Mouse (Mus musculus): ENCODE measurements around the gene Khdc1a. TPM values are rescaled to one million over a fixed set of nuclear protein-coding genes. Genes with fewer than 3 reads are reported as not detected.
"Not testable (repeated sequence)": the region's sequence is repeated elsewhere in the genome, so short reads cannot be mapped to it uniquely, and the experiment has no call there.

Gene Khdc1a
- polyA plus RNA-seq (2016; fragmentation: Nextera tagmentation; extraction: Ambion mirVana) = not detected in 2 replicates

DNA sequence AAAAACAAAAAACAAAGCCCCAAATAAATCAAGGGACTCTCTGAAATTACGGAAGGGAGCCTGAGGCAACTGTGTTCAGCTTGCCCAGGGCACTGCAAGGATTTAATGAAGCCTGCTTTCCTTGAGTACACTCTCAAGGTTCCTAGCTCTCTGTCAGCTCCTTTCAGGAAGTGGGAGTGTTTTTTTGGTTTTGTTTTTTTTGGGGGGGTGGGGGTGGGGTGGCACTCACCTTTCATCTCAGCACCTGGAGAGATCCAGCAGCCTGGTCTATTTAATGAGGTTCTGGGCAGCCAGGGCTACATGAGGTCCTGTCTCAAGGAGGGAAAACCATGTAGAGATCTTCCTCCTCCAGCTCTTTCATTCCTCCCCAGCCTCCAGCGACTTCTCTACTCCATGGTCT lies at the start of gene Khdc1a:
Gene Khdc1a (plus strand): TSS at position 301 of the 400 bp plus-strand sequence.
- no peak within 1 kb of the TSS for H3K4me2 ChIP-seq (replicated peaks)
- no peak for ATAC-seq (ENCODE audit: low FRiP score, low read depth)
- no peaks in the 10 kb centered on the region for H3K36me3 ChIP-seq
- no peak within 1 kb of the TSS for H3K27ac ChIP-seq
- H3K9me3 ChIP-seq = no peaks in the 10 kb centered on the region
- no peak within 1 kb of the TSS for H3K4me3 ChIP-seq
- H3K9ac ChIP-seq = no peak within 1 kb of the TSS
- WGBS = 81% methylated on average over 2 of the region's 2 CpGs
- no peaks in the 10 kb centered on the region for H3K4me1 ChIP-seq
- H3K27me3 ChIP-seq (replicated peaks) = no peaks in the 10 kb centered on the region

DNA sequence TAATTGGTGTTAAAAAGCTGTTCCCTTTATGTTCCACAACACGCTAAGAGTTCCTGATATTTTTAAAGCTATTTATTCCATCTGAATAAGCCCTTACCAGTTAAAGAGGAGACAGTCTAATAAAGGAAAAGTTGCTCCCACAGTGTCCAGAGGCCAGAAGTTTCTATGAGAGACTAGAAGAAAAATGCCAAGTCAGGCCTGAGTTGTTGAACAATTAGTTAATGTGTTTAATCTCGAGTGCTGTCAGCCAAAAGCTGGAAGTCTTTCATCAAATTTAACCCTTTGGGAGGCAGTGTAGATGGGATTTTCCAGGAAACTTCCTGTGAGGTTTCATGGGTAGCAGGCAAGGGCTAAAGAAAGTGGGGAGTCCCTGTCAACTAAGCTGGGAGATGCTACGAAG lies 49.6 kb upstream of the Khdc1a start:
- 73% methylated on average over 3 of the region's 3 CpGs for WGBS
- no peak overlapping the region for H3K27ac ChIP-seq
- no peak for ATAC-seq (ENCODE audit: low FRiP score, low read depth)

GRCm38 (mm10) chr1:21301686-21302085 lies 47.8 kb upstream of the Khdc1a start:
- Histone ChIP-seq H3K27ac (no peak overlapping the region), H3K4me3 (no peak overlapping the region), H3K9me3 (no peaks in the 10 kb centered on the region), H3K36me3 (no peaks in the 10 kb centered on the region), H3K4me2 (replicated peaks) (no peak overlapping the region), H3K4me1 (no peaks in the 10 kb centered on the region), H3K27me3 (replicated peaks) (no peaks in the 10 kb centered on the region), H3K9ac (no peak overlapping the region)
- WGBS = 83% methylated on average over 3 of the region's 3 CpGs
- ATAC-seq (ENCODE audit: low FRiP score, low read depth) = no peak

More for the DNA sequence above, 49.6 kb upstream of the Khdc1a start:
- Histone ChIP-seq H3K36me3 (no peaks in the 10 kb centered on the region), H3K9ac (no peak overlapping the region), H3K4me2 (replicated peaks) (no peak overlapping the region), H3K9me3 (no peaks in the 10 kb centered on the region), H3K4me1 (no peaks in the 10 kb centered on the region), H3K27me3 (replicated peaks) (no peaks in the 10 kb centered on the region), H3K4me3 (no peak overlapping the region)

GRCm38 (mm10) chr1:21304174-21304573 lies 45.3 kb upstream of the Khdc1a start:
- Histone ChIP-seq H3K4me1 (no peaks in the 10 kb centered on the region), H3K4me3 (no peak overlapping the region), H3K36me3 (no peaks in the 10 kb centered on the region), H3K27ac (no peak overlapping the region), H3K27me3 (replicated peaks) (no peaks in the 10 kb centered on the region), H3K9me3 (no peaks in the 10 kb centered on the region), H3K9ac (no peak overlapping the region), H3K4me2 (replicated peaks) (no peak overlapping the region)
- ATAC-seq (ENCODE audit: low FRiP score, low read depth) = no peak
- WGBS = 77% methylated on average over 3 of the region's 3 CpGs

GRCm38 (mm10) chr1:21304646-21305045 lies 44.8 kb upstream of the Khdc1a start:
- H3K4me1 ChIP-seq = no peaks in the 10 kb centered on the region
- H3K9ac ChIP-seq = no peak overlapping the region
- no peak for ATAC-seq (ENCODE audit: low FRiP score, low read depth)
- H3K4me3 ChIP-seq = no peak overlapping the region
- no peak overlapping the region for H3K4me2 ChIP-seq (replicated peaks)
- 88% methylated on average over 4 of the region's 4 CpGs for WGBS
- H3K9me3 ChIP-seq = no peaks in the 10 kb centered on the region
- H3K27me3 ChIP-seq (replicated peaks) = no peaks in the 10 kb centered on the region
- no peaks in the 10 kb centered on the region for H3K36me3 ChIP-seq
- no peak overlapping the region for H3K27ac ChIP-seq

GRCm38 (mm10) chr1:21305443-21305842 lies 44.0 kb upstream of the Khdc1a start:
- Histone ChIP-seq H3K9ac (no peak overlapping the region), H3K4me2 (replicated peaks) (no peak overlapping the region), H3K27ac (no peak overlapping the region), H3K9me3 (no peaks in the 10 kb centered on the region), H3K4me1 (no peaks in the 10 kb centered on the region), H3K4me3 (no peak overlapping the region), H3K36me3 (no peaks in the 10 kb centered on the region), H3K27me3 (replicated peaks) (no peaks in the 10 kb centered on the region)
- ATAC-seq (ENCODE audit: low FRiP score, low read depth) = no peak
- WGBS = 92% methylated on average over 3 of the region's 3 CpGs

DNA sequence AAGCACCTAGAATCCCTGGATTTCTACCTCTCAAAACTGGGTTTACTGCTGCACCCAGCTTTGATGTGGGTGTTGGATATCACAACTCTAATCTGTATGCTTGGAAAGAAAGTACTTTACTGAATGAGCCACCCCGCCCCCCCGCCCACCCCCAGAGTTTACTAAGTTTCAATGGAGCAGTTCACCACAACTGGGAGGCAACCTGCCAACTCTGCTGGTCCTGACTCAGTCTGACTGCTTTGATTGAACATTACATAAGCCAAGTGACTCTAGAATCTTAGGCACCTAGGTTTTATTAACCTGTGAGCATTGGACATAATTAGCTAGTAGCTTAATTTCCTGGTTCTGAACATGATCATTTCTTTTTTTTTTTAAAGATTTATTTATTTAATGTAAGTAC lies 35.1 kb upstream of the Khdc1a start:
- Histone ChIP-seq H3K4me3 (no peak overlapping the region), H3K9ac (no peak overlapping the region), H3K27me3 (replicated peaks) (no peaks in the 10 kb centered on the region), H3K27ac (no peak overlapping the region), H3K4me1 (no peaks in the 10 kb centered on the region), H3K9me3 (no peaks in the 10 kb centered on the region), H3K4me2 (replicated peaks) (no peak overlapping the region), H3K36me3 (no peaks in the 10 kb centered on the region)
- ATAC-seq (ENCODE audit: low FRiP score, low read depth) = no peak
- WGBS = 95% methylated on average over 2 of the region's 2 CpGs

GRCm38 (mm10) chr1:21315756-21316155 lies 33.7 kb upstream of the Khdc1a start:
- Histone ChIP-seq H3K4me3 (no peak overlapping the region), H3K9me3 (no peaks in the 10 kb centered on the region), H3K36me3 (no peaks in the 10 kb centered on the region), H3K27me3 (replicated peaks) (no peaks in the 10 kb centered on the region), H3K27ac (no peak overlapping the region), H3K9ac (no peak overlapping the region), H3K4me2 (replicated peaks) (no peak overlapping the region), H3K4me1 (no peaks in the 10 kb centered on the region)
- 91% methylated on average over 2 of the region's 2 CpGs for WGBS
- no peak for ATAC-seq (ENCODE audit: low FRiP score, low read depth)

DNA sequence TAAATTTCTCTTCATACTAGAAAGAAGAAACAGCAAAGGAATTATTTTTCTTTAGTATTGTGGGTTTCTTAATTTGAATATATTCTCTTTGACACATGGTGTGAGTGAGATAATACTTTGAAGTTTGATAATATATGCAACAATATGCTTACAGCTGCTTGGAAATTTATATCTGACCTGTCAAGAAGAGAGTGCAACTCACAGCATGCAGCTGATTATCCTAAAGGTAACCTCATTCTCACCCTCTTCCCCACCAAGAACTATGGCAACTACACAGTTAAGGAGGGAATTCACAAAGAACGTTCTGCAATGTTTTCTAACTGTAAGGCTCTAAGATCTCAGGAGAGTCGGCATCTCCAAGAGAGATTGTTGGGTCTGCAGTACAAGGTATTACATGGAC lies 33.1 kb upstream of the Khdc1a start:
- H3K4me2 ChIP-seq (replicated peaks) = no peak overlapping the region
- no peak overlapping the region for H3K9ac ChIP-seq

DNA sequence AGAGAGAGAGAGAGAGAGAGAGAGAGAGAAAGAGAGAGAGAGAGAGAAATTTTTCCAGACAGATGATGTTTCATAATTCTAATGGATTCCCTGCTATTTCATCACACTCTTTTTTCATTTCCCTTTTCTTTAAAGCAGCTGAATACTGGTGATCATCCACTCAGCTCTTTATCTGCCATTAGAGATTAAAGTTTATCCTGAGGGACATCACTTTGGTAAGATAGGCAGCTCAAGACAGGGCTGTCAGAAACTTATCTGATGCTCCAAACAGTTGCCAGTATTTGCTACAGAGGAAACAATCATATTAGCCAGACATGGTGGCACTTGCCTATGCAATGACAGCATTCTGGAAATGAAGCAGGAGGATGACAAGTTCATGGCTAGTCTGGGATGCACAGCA lies 31.2 kb upstream of the Khdc1a start:
- no peak overlapping the region for H3K4me2 ChIP-seq (replicated peaks)
- H3K4me1 ChIP-seq = no peaks in the 10 kb centered on the region
- ATAC-seq (ENCODE audit: low FRiP score, low read depth) = no peak
- no peaks in the 10 kb centered on the region for H3K9me3 ChIP-seq
- H3K27ac ChIP-seq = no peak overlapping the region
- H3K4me3 ChIP-seq = no peak overlapping the region
- H3K27me3 ChIP-seq (replicated peaks) = no peaks in the 10 kb centered on the region
- H3K9ac ChIP-seq = no peak overlapping the region
- H3K36me3 ChIP-seq = no peaks in the 10 kb centered on the region

More for the DNA sequence above, 33.1 kb upstream of the Khdc1a start:
- H3K27me3 ChIP-seq (replicated peaks) = no peaks in the 10 kb centered on the region
- no peaks in the 10 kb centered on the region for H3K9me3 ChIP-seq
- H3K27ac ChIP-seq = no peak overlapping the region
- H3K4me1 ChIP-seq = no peaks in the 10 kb centered on the region
- WGBS = 66% methylated on average over 2 of the region's 2 CpGs
- no peaks in the 10 kb centered on the region for H3K36me3 ChIP-seq
- no peak for ATAC-seq (ENCODE audit: low FRiP score, low read depth)
- no peak overlapping the region for H3K4me3 ChIP-seq

DNA sequence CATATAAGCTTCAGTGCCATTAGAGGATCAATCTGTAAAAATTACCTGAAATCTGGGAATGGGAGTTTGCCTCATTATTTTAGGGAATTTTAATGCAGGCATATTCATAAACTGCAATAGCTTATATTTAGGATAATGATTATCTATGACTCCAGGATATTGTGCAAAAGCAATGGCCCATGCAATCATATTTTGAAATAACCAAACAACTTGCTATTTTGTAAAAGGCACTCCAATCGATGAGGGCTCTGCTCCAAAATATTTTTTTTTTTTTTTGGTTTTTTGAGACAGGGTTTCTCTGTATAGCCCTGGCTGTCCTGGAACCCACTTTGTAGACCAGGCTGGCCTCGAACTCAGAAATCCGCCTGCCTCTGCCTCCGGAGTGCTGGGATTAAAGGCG lies 29.2 kb upstream of the Khdc1a start:
- not testable (repeated sequence) for H3K36me3 ChIP-seq; H3K27me3 ChIP-seq (replicated peaks); H3K9ac ChIP-seq; H3K4me1 ChIP-seq; ATAC-seq (ENCODE audit: low FRiP score, low read depth); H3K27ac ChIP-seq; H3K4me2 ChIP-seq (replicated peaks); H3K4me3 ChIP-seq; H3K9me3 ChIP-seq
- WGBS = 90% methylated on average over 5 of the region's 5 CpGs

DNA sequence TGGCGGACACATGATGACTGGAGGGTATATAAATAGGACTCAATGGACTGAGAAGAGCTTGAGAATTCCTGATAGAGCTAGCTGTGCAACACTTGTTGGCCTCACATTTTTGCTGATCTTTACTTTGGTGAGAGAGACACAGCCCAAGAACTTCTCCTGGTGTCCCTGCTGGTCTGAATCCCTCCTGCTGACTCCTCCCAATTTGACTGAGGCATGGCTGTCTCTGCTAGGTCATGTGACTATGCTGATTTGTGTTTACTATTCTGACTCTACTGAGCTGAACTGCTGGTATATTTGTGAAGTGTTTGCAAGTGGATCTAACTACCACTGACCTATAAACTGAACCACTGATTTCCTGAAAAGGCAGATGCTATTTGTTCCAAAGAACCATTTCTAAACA lies 27.8 kb upstream of the Khdc1a start:
- WGBS = 88% methylated on average over 1 of the region's 1 CpGs
- H3K36me3 ChIP-seq = no peaks in the 10 kb centered on the region
- H3K4me1 ChIP-seq = no peaks in the 10 kb centered on the region
- H3K4me2 ChIP-seq (replicated peaks) = no peak overlapping the region
- no peaks in the 10 kb centered on the region for H3K9me3 ChIP-seq
- no peak overlapping the region for H3K4me3 ChIP-seq
- no peak overlapping the region for H3K9ac ChIP-seq
- no peak for ATAC-seq (ENCODE audit: low FRiP score, low read depth)
- no peaks in the 10 kb centered on the region for H3K27me3 ChIP-seq (replicated peaks)
- no peak overlapping the region for H3K27ac ChIP-seq

DNA sequence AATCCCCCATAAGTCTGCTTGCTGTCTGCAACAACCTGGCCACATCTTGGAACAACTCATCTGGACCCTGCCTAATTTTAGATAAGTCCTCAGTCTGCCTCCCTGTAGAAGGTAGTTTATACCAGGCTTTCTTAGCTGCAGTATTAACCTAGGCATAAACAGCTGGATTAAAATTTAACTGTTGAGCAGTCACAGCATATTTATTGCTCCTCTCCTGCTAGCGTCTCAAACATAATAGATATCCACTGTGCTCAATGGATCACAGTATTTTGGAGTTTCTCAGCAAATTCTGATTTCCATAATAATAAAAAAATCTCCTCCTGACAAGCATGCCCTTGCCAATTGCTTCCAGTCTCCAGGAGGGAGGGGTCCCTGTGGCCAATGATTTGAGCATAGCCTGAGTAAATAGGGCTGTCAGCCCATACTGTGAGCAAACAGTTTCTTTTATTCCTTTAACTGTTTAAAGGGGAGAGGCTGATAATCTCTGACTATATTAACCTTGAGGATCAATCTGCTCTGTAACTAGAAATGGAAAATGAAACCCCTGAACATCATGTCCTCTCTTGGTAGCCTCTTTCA lies 25.4 kb upstream of the Khdc1a start:
- ATAC-seq (ENCODE audit: low FRiP score, low read depth) = no peak
- no peak overlapping the region for H3K4me3 ChIP-seq
- H3K4me1 ChIP-seq = no peaks in the 10 kb centered on the region
- no peaks in the 10 kb centered on the region for H3K9me3 ChIP-seq
- H3K27me3 ChIP-seq (replicated peaks) = no peaks in the 10 kb centered on the region
- H3K27ac ChIP-seq = no peak overlapping the region
- H3K36me3 ChIP-seq = no peaks in the 10 kb centered on the region
- WGBS = 39% methylated on average over 1 of the region's 1 CpGs
- no peak overlapping the region for H3K4me2 ChIP-seq (replicated peaks)
- no peak overlapping the region for H3K9ac ChIP-seq
